Comparison of ENCODE assay signal across 8 mouse cellular contexts in the genomic region with DNA sequence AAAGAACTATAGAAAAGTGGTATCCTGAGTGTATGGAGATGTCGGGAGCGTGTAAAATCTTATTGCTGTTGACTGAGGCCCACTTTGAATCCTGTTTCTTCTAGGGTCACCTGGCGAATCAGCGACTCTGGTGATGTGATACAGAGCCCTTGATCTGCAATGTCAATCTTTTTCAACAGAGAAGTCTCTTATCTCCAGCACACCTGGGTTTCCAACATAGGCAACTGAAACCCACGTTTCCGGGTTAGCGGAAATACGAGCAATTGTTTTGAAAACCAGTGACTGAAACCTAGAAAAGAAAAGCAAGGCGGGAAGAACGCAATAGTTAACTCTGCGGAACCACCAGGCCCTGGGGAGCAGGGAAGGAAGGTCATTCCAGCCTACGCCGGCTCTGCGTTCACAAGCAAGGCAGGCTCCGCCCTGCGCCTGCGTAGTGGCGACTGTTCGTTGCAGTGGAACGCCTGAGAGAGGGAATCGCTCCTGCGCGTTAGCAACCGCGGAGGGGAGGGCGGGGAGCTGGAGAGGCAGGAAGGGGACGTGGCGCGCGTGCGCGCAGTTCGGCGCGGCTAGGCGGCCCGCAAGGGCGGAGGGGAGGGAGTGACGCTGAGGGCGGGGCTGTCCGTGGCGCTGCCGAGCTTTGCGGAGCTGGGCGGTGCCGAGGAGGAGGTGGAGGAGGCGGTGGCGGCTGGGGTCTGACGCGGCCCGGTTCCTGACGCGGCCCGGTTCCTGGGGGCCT. TPM values are rescaled to one million over a fixed set of nuclear protein-coding genes. Genes with fewer than 3 reads are reported as not detected.
DNase-seq lines count a peak whose midpoint lies in the region; ATAC-seq lines count a peak whose summit lies in the region.

Ppp1cb (plus strand) TSS at position 436 of the 736 bp plus-strand sequence.

- no peaks in the 10 kb centered on the region for H3K36me3 ChIP-seq in hindbrain, embryonic 14.5 days (replicated peaks; ENCODE audit: control insufficient read depth, insufficient read depth)

- peak; percentile 99 for ATAC-seq in hindbrain, embryonic 14.5 days (ENCODE audit: low FRiP score)

- WGBS in hindbrain, embryonic 14.5 days: 2% methylated on average over 47 of the region's 54 CpGs

- peaks cover 17% of the 10 kb centered on the region for H3K4me1 ChIP-seq in hindbrain, embryonic 14.5 days (replicated peaks; ENCODE audit: control insufficient read depth, insufficient read depth, low read length)

- peak within 1 kb of the TSS; percentile 97 for H3K27ac ChIP-seq in hindbrain, embryonic 14.5 days

- H3K9ac ChIP-seq in hindbrain, embryonic 14.5 days: peak within 1 kb of the TSS; percentile 89

- H3K27me3 ChIP-seq in hindbrain, embryonic 14.5 days (ENCODE audit: control insufficient read depth, insufficient read depth, low read length): no peaks in the 10 kb centered on the region

- peak within 1 kb of the TSS; percentile 81 for H3K4me2 ChIP-seq in hindbrain, embryonic 14.5 days (replicated peaks)

- H3K4me3 ChIP-seq in hindbrain, embryonic 14.5 days (replicated peaks; ENCODE audit: low read length): peak within 1 kb of the TSS; percentile 73

- peak; percentile 99 for DNase-seq in R1 (ENCODE audit: low read depth, low spot score)
- peak; percentile 97 to 99 for DNase-seq in cerebellum, postnatal 25 days
- DNase-seq in frontal cortex, postnatal 25 days (ENCODE audit: low spot score in 2 of 2): peak; percentile 82 to 89
- DNase-seq in hindbrain, embryonic 14.5 days (ENCODE audit: low spot score): peak; percentile 98
- peak; percentile 98 for DNase-seq in layer of hippocampus, postnatal 36 days
- peak; percentile 99 for DNase-seq in lung, postnatal 36 days
- peak; percentile 100 for DNase-seq in retina, postnatal 1 day
- peak; percentile 85 to 97 for DNase-seq in urinary bladder, adult 18-20 months (ENCODE audit: low spot score in 2 of 2)

- H3K9me3 ChIP-seq in hindbrain, embryonic 14.5 days (ENCODE audit: control insufficient read depth, low read length): no peaks in the 10 kb centered on the region

RNA-seq across cellular contexts. Expression of gene Ppp1cb, which starts in this region (rescaled TPM):
- 231 and 251 TPM in 2 replicates for polyA plus RNA-seq in hindbrain, embryonic 14.5 days (2014; fragmentation: Nextera tagmentation; extraction: Ambion mirVana)
- 100 to 1,000 TPM; 447 to 463 TPM for total RNA-seq in layer of hippocampus, postnatal 36 days (2021)

Comparison
In these comparisons a context has a peak if more than half of its experiments do, and no peak if none do; other contexts are left out.
1. Peak in every context shown above with its lines: DNase-seq, ATAC-seq, H3K4me3 ChIP-seq and H3K27ac ChIP-seq.